14 mouse cellular contexts compared by ENCODE assay signal in genomic region chr4:102856086-102856485, GRCm38 (mm10).
A peak's percentile ranks its signal among the peaks of the same experiment; 100 is the strongest.
DNase-seq lines count a peak whose midpoint lies in the region; ATAC-seq and TF ChIP-seq lines count a peak whose summit lies in the region.
"Had no signal": no experiment of that assay in that cellular context is flagged by ENCODE, and none has a peak within 500 bp of the region (broad histone marks: within the 10 kb centered on the region; RNA-seq: fewer than 3 reads in every experiment).

No protein-coding gene starts in this region.

- peak; percentile 33; the same call in 1 of the 2 replicates for ATAC-seq in forebrain, embryonic 12.5 days (ENCODE audit: low FRiP score)
- ATAC-seq in megakaryocyte, adult 5-6 weeks (ENCODE audit: poor library complexity, severe bottlenecking): no peak
- ATAC-seq in kidney, embryonic 14.5 days (ENCODE audit: low FRiP score, low TSS enrichment): no peak

- intact Hi-C loops in left cerebral cortex, postnatal 4 days (cut with DNase I): no loop called here

- no peak overlapping the region for H3K9ac ChIP-seq in forebrain, embryonic 12.5 days
- no peak overlapping the region for H3K9ac ChIP-seq in kidney, embryonic 14.5 days (ENCODE audit: low read depth, low read length)
- H3K9ac ChIP-seq: liver, embryonic 14.5 days; stomach, embryonic 15.5 days had no signal

- H3K27ac ChIP-seq in forebrain, embryonic 12.5 days: peak overlapping the region; percentile 6; the same call in 1 of the 2 replicates
- peak overlapping the region; percentile 90 for H3K27ac ChIP-seq in layer of hippocampus, adult 2 months
- H3K27ac ChIP-seq in kidney, embryonic 14.5 days (ENCODE audit: low read depth, low read length): no peak overlapping the region
- H3K27ac ChIP-seq: liver, embryonic 14.5 days; stomach, embryonic 15.5 days had no signal

- no peaks in the 10 kb centered on the region for H3K27me3 ChIP-seq in forebrain, embryonic 12.5 days
- no peaks in the 10 kb centered on the region for H3K27me3 ChIP-seq in kidney, embryonic 14.5 days (ENCODE audit: control insufficient read depth, insufficient read depth, low read length)
- H3K27me3 ChIP-seq: stomach, embryonic 15.5 days had no signal

- DNase-seq in left cerebral cortex, adult 11 months (ENCODE audit: low spot score): peak; percentile 52
- no peak for DNase-seq in left cerebral cortex, postnatal 4 days
- peak; percentile 42 to 65 for DNase-seq in layer of hippocampus, adult 2 months (ENCODE audit: low spot score in 2 of 2)
- peak; percentile 63 to 74 for DNase-seq in right cerebral cortex, adult 2 months (ENCODE audit: low spot score in 2 of 2)
- DNase-seq in thymus, postnatal 4 days: no peak
- DNase-seq: adrenal gland, adult 2 months; cerebellum, adult 2 months; heart, adult 18-20 months; kidney, postnatal 10 days had no signal

- no peaks in the 10 kb centered on the region for H3K9me3 ChIP-seq in forebrain, embryonic 12.5 days
- no peaks in the 10 kb centered on the region for H3K9me3 ChIP-seq in kidney, embryonic 14.5 days (ENCODE audit: control insufficient read depth, low read length)
- H3K9me3 ChIP-seq: stomach, embryonic 15.5 days had no signal

- WGBS in forebrain, embryonic 12.5 days: 14% methylated on average over 7 of the region's 7 CpGs
- 74% methylated on average over 7 of the region's 7 CpGs for WGBS in kidney, embryonic 14.5 days

- H3K4me3 ChIP-seq in forebrain, embryonic 12.5 days (replicated peaks): no peak overlapping the region
- no peak overlapping the region for H3K4me3 ChIP-seq in layer of hippocampus, adult 2 months
- H3K4me3 ChIP-seq in kidney, embryonic 14.5 days (ENCODE audit: low read length): no peak overlapping the region
- H3K4me3 ChIP-seq: stomach, embryonic 15.5 days had no signal

- H3K4me1 ChIP-seq in forebrain, embryonic 12.5 days: peaks cover 20% of the 10 kb centered on the region
- no peaks in the 10 kb centered on the region for H3K4me1 ChIP-seq in kidney, embryonic 14.5 days (ENCODE audit: control insufficient read depth, insufficient read depth, low read length)
- H3K4me1 ChIP-seq: stomach, embryonic 15.5 days had no signal

- H3K36me3 ChIP-seq in forebrain, embryonic 12.5 days (replicated peaks): no peaks in the 10 kb centered on the region
- no peaks in the 10 kb centered on the region for H3K36me3 ChIP-seq in kidney, embryonic 14.5 days (ENCODE audit: control insufficient read depth, insufficient read depth, low read length)
- H3K36me3 ChIP-seq: stomach, embryonic 15.5 days had no signal

- peak overlapping the region; percentile 2; the same call in 1 of the 2 replicates for H3K4me2 ChIP-seq in forebrain, embryonic 12.5 days
- H3K4me2 ChIP-seq in kidney, embryonic 14.5 days (replicated peaks; ENCODE audit: low read depth, low read length): no peak overlapping the region
- H3K4me2 ChIP-seq: stomach, embryonic 15.5 days had no signal

- TF ChIP-seq CTCF in layer of hippocampus, adult 2 months (conservative IDR thresholded peaks at IDR 0.05): no peak

Comparison
In these comparisons a context has a peak if more than half of its experiments do, and no peak if none do; other contexts are left out.
1. DNase-seq: peak in left cerebral cortex, adult 11 months (single experiment), layer of hippocampus, adult 2 months (2 of 2) and right cerebral cortex, adult 2 months (2 of 2); none in left cerebral cortex, postnatal 4 days (single experiment) and thymus, postnatal 4 days (single experiment).